Mouse (Mus musculus) c-Kit-negative CD71-positive TER-119-positive erythroid progenitor cells, embryonic 14.5 days (primary cell): ENCODE measurements at regions not wholly inside any gene's neighbourhood (a gene's known extent, or its start where the extent isn't known, plus 50 kb on each side); places are given as distances from the start of the nearest gene placed in this dataset.
"Not testable (repeated sequence)": the region's sequence is repeated elsewhere in the genome, so short reads cannot be mapped to it uniquely, and the experiment has no call there.

Source experiments
- DNase-seq: peaks from one replicate; pipeline ENCODE4 v3.0.0-alpha.2; 2013; ENCODE audit warnings: low read depth, low spot score

GRCm38 (mm10) chr12:79991279-79991678 is 121.5 kb downstream of the Zfp36l1 start:
- no peak for DNase-seq

DNA sequence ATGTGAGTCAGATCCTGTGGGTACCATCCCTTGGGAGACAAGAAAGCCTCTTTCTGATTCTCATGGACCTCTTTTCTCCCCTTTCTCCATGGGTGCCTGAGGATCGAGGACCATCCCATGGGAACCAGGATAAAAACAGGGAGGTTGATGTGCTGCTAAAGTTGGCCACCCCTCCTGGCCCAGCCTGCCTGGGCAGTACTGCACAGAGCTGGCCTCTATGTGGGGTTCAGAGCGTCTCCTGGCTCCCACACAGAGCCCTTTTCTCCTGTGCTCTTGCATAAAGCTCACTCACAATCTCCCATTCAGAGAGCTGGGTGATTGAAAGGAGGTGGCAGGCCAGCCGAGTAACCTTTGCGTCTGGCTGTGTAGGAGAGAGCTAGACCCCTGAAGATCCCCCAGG is 122.1 kb downstream of the Zfp36l1 start:
- no peak for DNase-seq

- no peak for DNase-seq
Measured at GRCm38 (mm10) chr12:79989582-79990110, 123.2 kb downstream of the Zfp36l1 start.

DNA sequence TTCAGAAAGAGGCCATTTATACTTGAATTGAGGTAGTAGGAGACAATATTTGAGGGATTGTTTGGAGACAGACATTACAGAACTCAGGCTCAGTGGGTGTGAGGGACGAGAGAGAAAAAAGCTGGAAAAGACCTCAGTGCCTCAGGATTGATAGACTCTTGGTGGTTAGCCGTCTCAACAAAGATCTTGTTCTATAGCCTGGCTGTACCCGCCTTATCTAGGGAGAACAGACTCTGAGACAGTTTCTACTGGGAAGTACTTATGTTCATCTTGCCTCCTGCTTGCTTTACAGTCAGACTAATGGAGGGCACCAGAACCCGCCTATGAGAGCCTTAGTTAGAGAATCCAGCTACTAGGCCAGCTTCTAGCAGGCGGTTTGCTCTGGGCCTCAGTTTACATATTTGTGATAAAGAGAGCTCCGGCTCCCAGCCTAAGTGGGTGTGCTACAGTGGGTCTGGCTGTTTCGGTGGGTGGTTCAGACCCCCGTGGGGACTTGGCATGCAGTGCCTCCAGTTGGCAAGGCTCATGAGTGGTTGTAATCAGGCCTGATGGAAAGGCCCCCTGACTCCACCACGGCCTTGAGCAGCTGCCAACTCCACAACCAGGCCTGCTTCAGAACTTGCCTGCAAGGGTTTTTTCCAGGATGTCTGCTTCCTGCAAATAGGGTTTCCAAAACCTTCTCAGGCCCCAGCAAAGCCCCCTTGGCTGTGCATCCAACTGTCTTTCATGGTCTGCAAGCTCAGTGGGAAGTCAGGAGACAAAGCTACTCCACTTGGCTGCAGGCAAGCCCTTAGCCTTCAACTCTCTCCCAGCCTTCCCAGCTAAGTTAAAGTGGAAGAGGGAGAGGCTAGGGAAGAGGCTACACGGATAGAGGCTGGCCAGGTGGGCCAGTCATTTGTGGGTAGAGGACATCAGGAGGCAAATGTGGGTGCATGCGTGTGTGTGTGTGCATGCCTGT is 124.1 kb downstream of the Zfp36l1 start:
- DNase-seq = peak; percentile 12

GRCm38 (mm10) chr12:79986241-79986976 is 126.4 kb downstream of the Zfp36l1 start:
- no peak for DNase-seq

DNA sequence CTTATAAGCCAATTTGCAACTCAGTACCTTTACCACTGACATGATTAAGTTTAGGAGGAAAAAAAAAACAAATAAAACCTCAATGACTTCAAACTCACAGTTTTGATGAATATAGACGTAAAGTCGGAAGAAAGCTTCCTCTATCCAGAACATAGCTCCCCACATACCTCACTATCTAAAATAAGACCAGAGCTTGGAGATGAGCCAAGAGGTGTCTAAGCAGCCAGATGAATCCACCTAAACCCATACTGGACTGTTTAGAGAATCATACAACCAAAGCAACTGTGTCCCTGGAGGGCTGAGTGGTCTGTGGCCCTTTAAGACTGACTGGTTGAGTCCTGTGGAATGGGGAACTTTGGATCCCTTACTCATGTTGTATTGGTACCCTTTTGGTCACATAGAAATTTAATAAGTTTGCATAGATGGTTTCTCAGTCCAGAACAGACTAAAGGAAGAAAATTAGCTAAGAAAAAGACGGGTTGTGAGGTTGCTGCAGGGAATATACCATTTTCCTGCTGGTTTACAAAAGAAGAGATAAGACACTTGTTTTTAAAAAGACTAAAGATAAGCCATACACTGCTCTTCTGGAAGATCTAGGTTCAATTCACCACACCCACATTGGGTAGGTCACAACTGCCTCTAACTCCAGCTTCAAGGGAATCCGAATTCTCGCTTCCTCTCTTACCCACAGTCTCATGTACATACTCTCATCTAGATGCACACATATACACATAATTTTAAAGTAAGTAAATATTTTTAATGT is 127.6 kb downstream of the Zfp36l1 start:
- no peak for DNase-seq

- no peak for DNase-seq
Measured at GRCm38 (mm10) chr12:79984025-79984790, 128.6 kb downstream of the Zfp36l1 start.

- DNase-seq = no peak
Measured at GRCm38 (mm10) chr12:79983232-79983631, 129.6 kb downstream of the Zfp36l1 start.

GRCm38 (mm10) chr12:79982497-79982896 is 130.3 kb downstream of the Zfp36l1 start:
- not testable (repeated sequence) for DNase-seq

DNA sequence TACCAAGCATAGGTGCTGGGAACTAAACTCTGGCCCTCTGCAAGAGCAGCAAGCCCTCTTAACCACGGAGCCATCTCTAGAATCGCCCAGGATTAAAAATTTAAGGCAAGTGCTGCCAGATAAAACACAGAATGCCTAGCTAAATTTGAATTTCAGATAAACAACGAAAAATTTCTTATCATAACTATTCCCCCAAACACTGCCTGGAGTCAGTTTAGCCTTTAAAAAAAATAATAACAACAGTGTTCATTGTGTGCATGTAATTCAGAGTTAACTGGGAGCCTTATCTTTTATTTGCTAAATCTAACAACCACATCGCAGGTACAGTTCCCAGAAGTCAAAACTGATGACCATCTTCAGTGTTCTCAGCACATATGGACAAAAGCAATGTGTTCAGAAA is 132.1 kb downstream of the Zfp36l1 start:
- no peak for DNase-seq

- no peak for DNase-seq
Measured at GRCm38 (mm10) chr12:79977136-79977535, 135.7 kb downstream of the Zfp36l1 start.

GRCm38 (mm10) chr12:79975466-79976239 is 137.2 kb downstream of the Zfp36l1 start:
- no peak for DNase-seq

DNA sequence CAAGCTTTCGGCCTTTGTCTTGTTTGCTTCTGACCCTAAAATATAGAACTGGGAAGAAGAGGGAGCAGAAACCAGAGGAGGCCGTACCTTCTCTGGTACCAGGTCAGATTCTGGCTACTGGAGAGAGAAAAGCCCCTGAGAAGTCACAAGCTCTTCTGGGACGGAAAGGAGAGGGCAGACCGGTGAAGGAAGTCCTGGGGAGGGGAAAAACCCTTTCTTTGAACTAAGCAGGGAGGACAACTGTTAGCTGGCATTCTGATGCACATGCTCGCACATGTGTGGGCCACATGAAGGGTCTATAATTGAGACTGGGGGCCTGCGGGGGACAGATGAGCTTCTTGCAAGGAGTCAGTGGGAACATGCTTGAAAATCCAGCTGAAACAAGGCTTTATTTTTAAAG is 137.8 kb downstream of the Zfp36l1 start:
- DNase-seq = no peak

GRCm38 (mm10) chr12:79974530-79974929 is 138.3 kb downstream of the Zfp36l1 start:
- DNase-seq = no peak

- no peak for DNase-seq
Measured at GRCm38 (mm10) chr12:79973566-79974230, 139.1 kb downstream of the Zfp36l1 start.

DNA sequence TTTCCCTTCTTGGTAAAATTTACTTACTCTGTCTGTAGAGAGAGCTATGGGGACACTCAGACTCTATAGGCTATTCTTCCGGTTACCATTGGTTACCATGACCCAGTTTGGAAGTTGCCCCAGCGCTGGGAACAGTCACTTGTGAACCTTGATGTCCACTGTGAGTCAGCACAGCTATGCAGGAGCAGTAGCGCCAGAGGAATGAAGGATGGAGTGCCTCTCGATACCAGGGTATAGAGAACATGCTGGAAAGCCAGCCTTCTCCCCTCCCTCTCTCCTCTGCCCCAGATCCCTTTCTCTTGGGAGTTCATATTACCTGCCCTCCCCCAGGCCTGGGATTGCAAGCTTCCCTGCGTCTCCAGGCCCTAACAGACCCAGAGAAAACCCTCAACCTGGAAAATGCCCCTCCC is 141.8 kb downstream of the Zfp36l1 start:
- DNase-seq = no peak

- DNase-seq = no peak
Measured at GRCm38 (mm10) chr12:79970227-79970901, 142.4 kb downstream of the Zfp36l1 start.

GRCm38 (mm10) chr12:79969346-79970226 is 143.2 kb downstream of the Zfp36l1 start:
- no peak for DNase-seq
